Mouse (Mus musculus) heart, postnatal 0 days (tissue): ENCODE measurements around the gene Asb3.

Experiments used
- CTCF ChIP-seq: IDR thresholded peaks from 2 replicates; pipeline ENCODE4 v1.5.1; 2016; ENCODE audit warnings: antibody characterized with exemption, control low read depth, low read depth
- EP300 ChIP-seq: IDR thresholded peaks from 2 replicates; pipeline ENCODE4 v1.6.1; 2016; ENCODE audit warnings: antibody characterized with exemption, low read depth

- TF ChIP-seq CTCF (no peak), EP300 (no peak)
Measured at GRCm38 (mm10) chr11:31090478-31090978, 205.3 kb downstream of the Asb3 start.
